Mouse (Mus musculus): ENCODE data around the gene Olfr1157.

DNA sequence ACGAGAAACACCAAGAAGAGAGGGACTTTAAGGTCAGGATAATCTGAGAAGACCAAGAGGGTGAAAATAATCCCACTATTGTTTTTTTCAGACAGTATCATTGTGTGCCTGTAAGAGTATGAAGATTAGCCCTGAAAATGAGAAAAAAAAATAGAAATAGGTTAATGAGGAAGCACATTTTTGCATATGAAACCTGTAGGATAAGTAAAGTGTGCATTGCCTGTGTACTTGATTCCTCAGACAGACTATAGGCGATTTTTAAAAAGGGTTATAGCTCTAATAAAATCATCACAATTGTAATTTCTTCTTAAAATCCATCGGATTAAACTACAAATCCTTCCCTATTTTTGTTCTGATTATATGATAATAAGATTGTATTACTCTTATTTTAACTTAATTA lies 6.5 kb upstream of the Olfr1157 start, which contains the start of gene Olfr74:
- TF ChIP-seq CTCF (IDR thresholded peaks at IDR 0.05; ENCODE audit: low read depth, low read length), result no peak
- no peak for TF ChIP-seq POLR2A (IDR thresholded peaks at IDR 0.05; ENCODE audit: extremely low read depth, insufficient read depth, low read length)
